Mouse (Mus musculus) neural tube, embryonic 13.5 days (tissue): ENCODE measurements around the gene Nol12. TPM values are rescaled to one million over a fixed set of nuclear protein-coding genes. Genes with fewer than 3 reads are reported as not detected.

Experiments
- ATAC-seq: fragments of 200-750 bp; cut with Nextera tagmentation; 2 replicates; pipeline ENCODE4 v1.8.0; 2017; ENCODE audit warnings: low read depth, mild to moderate bottlenecking, moderate TSS enrichment, moderate library complexity
- H3K27ac ChIP-seq: fragments of 300-500 bp; sonication (generic); replicated peaks from 2 replicates; pipeline ENCODE4 v1.5.1; 2015; ENCODE audit warnings: moderate library complexity, mild to moderate bottlenecking, inconsistent platforms
- H3K27me3 ChIP-seq: fragments of 300-500 bp; sonication (generic); 2 replicates; pipeline ENCODE4 v1.6.1; 2015; ENCODE audit warnings: mild to moderate bottlenecking, inconsistent platforms
- H3K36me3 ChIP-seq: fragments of 300-500 bp; sonication (generic); 2 replicates; pipeline ENCODE4 v1.6.1; 2015; ENCODE audit warnings: mild to moderate bottlenecking, inconsistent platforms
- H3K4me1 ChIP-seq: fragments of 300-500 bp; sonication (generic); replicated peaks from 2 replicates; pipeline ENCODE4 v1.6.1; 2015; ENCODE audit warnings: inconsistent platforms
- H3K4me2 ChIP-seq: fragments of 300-500 bp; sonication (generic); 2 replicates; pipeline ENCODE4 v1.6.1; 2015; ENCODE audit warnings: inconsistent platforms, mild to moderate bottlenecking, moderate library complexity
- H3K4me3 ChIP-seq: fragments of 300-500 bp; sonication (generic); 2 replicates; pipeline ENCODE4 v1.5.1; 2015; ENCODE audit warnings: mild to moderate bottlenecking, inconsistent platforms
- H3K9ac ChIP-seq: fragments of 300-500 bp; sonication (generic); 2 replicates; pipeline ENCODE4 v1.6.1; 2015; ENCODE audit warnings: moderate library complexity, mild to moderate bottlenecking, inconsistent platforms
- H3K9me3 ChIP-seq: fragments of 300-500 bp; sonication (generic); 2 replicates; pipeline ENCODE4 v1.6.1; 2016; ENCODE audit warnings: inconsistent platforms
- WGBS: fragments of 180-500 bp; shearing (Covaris S2); methylation state at CpG from one replicate; pipeline ENCODE4 v1.1.7; 2015; 5-methylcytosine and 5-hydroxymethylcytosine counted together
- polyA plus RNA-seq: library from polyadenylated mRNA; unstranded; fragments of >200 nt; fragmentation: Nextera tagmentation; extraction: Ambion mirVana; gene quantifications from 2 replicates; pipeline ENCODE4 v1.2.1, GENCODE M21; 2015

Gene Nol12
- polyA plus RNA-seq, 1 experiment from 2014 or later: 57.1 TPM

GRCm38 (mm10) chr15:78936403-78936802, 1.7 kb downstream of the Nol12 start:
- Histone ChIP-seq H3K4me3 (no peak overlapping the region), H3K27me3 (no peaks in the 10 kb centered on the region), H3K27ac (no peak overlapping the region), H3K4me2 (peak overlapping the region; percentile 66; the same call in 1 of the 2 replicates), H3K9me3 (no peaks in the 10 kb centered on the region), H3K9ac (peak overlapping the region; percentile 85; the same call in 1 of the 2 replicates), H3K36me3 (peaks cover 45% of the 10 kb centered on the region), H3K4me1 (peaks cover 17% of the 10 kb centered on the region)
- 95% methylated on average over 12 of the region's 12 CpGs for WGBS
- ATAC-seq: no peak

- H3K9me3 ChIP-seq: no peaks in the 10 kb centered on the region
- WGBS: 86% methylated on average over 10 of the region's 10 CpGs
- no peak overlapping the region for H3K27ac ChIP-seq
- peaks cover 17% of the 10 kb centered on the region for H3K4me1 ChIP-seq
- no peaks in the 10 kb centered on the region for H3K27me3 ChIP-seq
- no peak overlapping the region for H3K4me3 ChIP-seq
- peaks cover 52% of the 10 kb centered on the region for H3K36me3 ChIP-seq
- H3K4me2 ChIP-seq: no peak overlapping the region
- ATAC-seq: no peak
- 0 out of 2 replicates have a peak overlapping the region, but pooled peaks have one; percentile 31 for H3K9ac ChIP-seq
These were observed 2.6 kb downstream of the Nol12 start for GRCm38 (mm10) chr15:78937311-78937710.

GRCm38 (mm10) chr15:78937963-78938362, 3.2 kb downstream of the Nol12 start:
- Histone ChIP-seq H3K9me3 (no peaks in the 10 kb centered on the region), H3K4me3 (no peak overlapping the region), H3K4me1 (peaks cover 23% of the 10 kb centered on the region), H3K36me3 (peaks cover 52% of the 10 kb centered on the region), H3K27me3 (no peaks in the 10 kb centered on the region), H3K9ac (0 out of 2 replicates have a peak overlapping the region, but pooled peaks have one; percentile 31), H3K4me2 (no peak overlapping the region), H3K27ac (no peak overlapping the region)
- no peak for ATAC-seq
- 77% methylated on average over 2 of the region's 2 CpGs for WGBS

GRCm38 (mm10) chr15:78940325-78940724, 5.6 kb downstream of the Nol12 start:
- Histone ChIP-seq H3K4me3 (no peak overlapping the region), H3K27ac (no peak overlapping the region), H3K36me3 (peaks cover 52% of the 10 kb centered on the region), H3K9ac (no peak overlapping the region), H3K4me1 (peaks cover 26% of the 10 kb centered on the region), H3K9me3 (no peaks in the 10 kb centered on the region), H3K27me3 (no peaks in the 10 kb centered on the region), H3K4me2 (no peak overlapping the region)
- 92% methylated on average over 13 of the region's 13 CpGs for WGBS
- no peak for ATAC-seq

GRCm38 (mm10) chr15:78942663-78943062, 7.9 kb downstream of the Nol12 start:
- peak; percentile 58 for ATAC-seq
- H3K4me1 ChIP-seq: peaks cover 24% of the 10 kb centered on the region
- 5% methylated on average over 9 of the region's 9 CpGs for WGBS

GRCm38 (mm10) chr15:78946232-78946631, 11.5 kb downstream of the Nol12 start:
- ATAC-seq: no peak
- 0 out of 2 replicates have a peak, but pooled peaks cover 2% of the 10 kb centered on the region for H3K27me3 ChIP-seq
- no peaks in the 10 kb centered on the region for H3K9me3 ChIP-seq
- 80% methylated on average over 7 of the region's 7 CpGs for WGBS
- no peak overlapping the region for H3K27ac ChIP-seq
- peaks cover 35% of the 10 kb centered on the region for H3K4me1 ChIP-seq
- H3K36me3 ChIP-seq: peaks cover 9% of the 10 kb centered on the region
- no peak overlapping the region for H3K4me3 ChIP-seq
- no peak overlapping the region for H3K9ac ChIP-seq
- H3K4me2 ChIP-seq: no peak overlapping the region

More at GRCm38 (mm10) chr15:78942663-78943062, 7.9 kb downstream of the Nol12 start:
- H3K27ac ChIP-seq: peak overlapping the region; percentile 62; the same call in 1 of the 2 replicates
- no peaks in the 10 kb centered on the region for H3K9me3 ChIP-seq
- peak overlapping the region; percentile 36 for H3K4me3 ChIP-seq
- 0 out of 2 replicates have a peak, but pooled peaks cover 2% of the 10 kb centered on the region for H3K27me3 ChIP-seq
- H3K36me3 ChIP-seq: peaks cover 43% of the 10 kb centered on the region
- H3K4me2 ChIP-seq: peak overlapping the region; percentile 54
- H3K9ac ChIP-seq: peak overlapping the region; percentile 76

- Histone ChIP-seq H3K4me1 (peaks cover 32% of the 10 kb centered on the region), H3K9me3 (no peaks in the 10 kb centered on the region), H3K27ac (peak within 1 kb of the TSS; percentile 75), H3K4me2 (peak within 1 kb of the TSS; percentile 60), H3K4me3 (peak within 1 kb of the TSS; percentile 64), H3K36me3 (peaks cover 14% of the 10 kb centered on the region), H3K9ac (peak within 1 kb of the TSS; percentile 77), H3K27me3 (0 out of 2 replicates have a peak, but pooled peaks cover 2% of the 10 kb centered on the region)
- under 1% methylated on average over 24 of the region's 24 CpGs for WGBS
- ATAC-seq: peak; percentile 96
These were observed 12.9 kb downstream of the Nol12 start, which contains the start of gene Triobp for GRCm38 (mm10) chr15:78947657-78948056. Gene Triobp (plus strand): TSS chr15:78947724.

GRCm38 (mm10) chr15:78948152-78948725, 13.5 kb downstream of the Nol12 start:
- Histone ChIP-seq H3K27me3 (0 out of 2 replicates have a peak, but pooled peaks cover 2% of the 10 kb centered on the region), H3K4me2 (peak overlapping the region; percentile 60), H3K9me3 (no peaks in the 10 kb centered on the region), H3K9ac (peak overlapping the region; percentile 77), H3K4me3 (peak overlapping the region; percentile 64), H3K36me3 (peaks cover 19% of the 10 kb centered on the region), H3K4me1 (peaks cover 26% of the 10 kb centered on the region), H3K27ac (peak overlapping the region; percentile 75)
- ATAC-seq: peak; percentile 43
- WGBS: 3% methylated on average over 11 of the region's 11 CpGs

- 0 out of 2 replicates have a peak overlapping the region, but pooled peaks have one; percentile 22 for H3K9ac ChIP-seq
- 96% methylated on average over 3 of the region's 3 CpGs for WGBS
These were observed 14.2 kb downstream of the Nol12 start for GRCm38 (mm10) chr15:78948883-78949282.

GRCm38 (mm10) chr15:78955663-78956062, 20.9 kb downstream of the Nol12 start:
- no peak for ATAC-seq
- no peak overlapping the region for H3K4me2 ChIP-seq
- H3K9ac ChIP-seq: no peak overlapping the region
- no peak overlapping the region for H3K4me3 ChIP-seq
- H3K27ac ChIP-seq: no peak overlapping the region
- no peaks in the 10 kb centered on the region; the same call in 1 of the 2 replicates for H3K4me1 ChIP-seq
- 72% methylated on average over 3 of the region's 3 CpGs for WGBS
- H3K36me3 ChIP-seq: peaks cover 70% of the 10 kb centered on the region
- H3K27me3 ChIP-seq: no peaks in the 10 kb centered on the region
- H3K9me3 ChIP-seq: no peaks in the 10 kb centered on the region

More at GRCm38 (mm10) chr15:78948883-78949282, 14.2 kb downstream of the Nol12 start:
- Histone ChIP-seq H3K27me3 (0 out of 2 replicates have a peak, but pooled peaks cover 2% of the 10 kb centered on the region), H3K4me2 (peak overlapping the region; percentile 60), H3K36me3 (peaks cover 26% of the 10 kb centered on the region), H3K9me3 (no peaks in the 10 kb centered on the region), H3K27ac (no peak overlapping the region), H3K4me3 (peak overlapping the region; percentile 64), H3K4me1 (peaks cover 25% of the 10 kb centered on the region)
- ATAC-seq: no peak

- Histone ChIP-seq H3K36me3 (peaks cover 76% of the 10 kb centered on the region), H3K4me3 (no peak overlapping the region)
These were observed 21.6 kb downstream of the Nol12 start for GRCm38 (mm10) chr15:78956351-78956750.

GRCm38 (mm10) chr15:78957021-78957420, 22.3 kb downstream of the Nol12 start:
- no peak overlapping the region for H3K9ac ChIP-seq
- no peak for ATAC-seq
- H3K27me3 ChIP-seq: no peaks in the 10 kb centered on the region
- whole genome bisulfite sequencing: 69% methylated on average over 15 of the region's 15 CpGs
- no peak overlapping the region for H3K4me2 ChIP-seq
- H3K4me1 ChIP-seq: no peaks in the 10 kb centered on the region
- no peak overlapping the region for H3K4me3 ChIP-seq
- H3K9me3 ChIP-seq: no peaks in the 10 kb centered on the region
- H3K27ac ChIP-seq: no peak overlapping the region
- peaks cover 76% of the 10 kb centered on the region for H3K36me3 ChIP-seq

More at GRCm38 (mm10) chr15:78956351-78956750, 21.6 kb downstream of the Nol12 start:
- H3K9me3 ChIP-seq: no peaks in the 10 kb centered on the region
- no peak for ATAC-seq
- no peak overlapping the region for H3K9ac ChIP-seq
- no peaks in the 10 kb centered on the region for H3K27me3 ChIP-seq
- no peak overlapping the region for H3K4me2 ChIP-seq
- H3K27ac ChIP-seq: no peak overlapping the region
- WGBS: 89% methylated on average over 4 of the region's 4 CpGs
- H3K4me1 ChIP-seq: no peaks in the 10 kb centered on the region
